Mouse (Mus musculus) kidney, embryonic 15.5 days (tissue): ENCODE data around the gene Rpl10a. TPM values are rescaled to one million over a fixed set of nuclear protein-coding genes. Genes with fewer than 3 reads are reported as not detected.
"Not testable (repeated sequence)": the region's sequence is repeated elsewhere in the genome, so short reads cannot be mapped to it uniquely, and the experiment has no call there.

Experiments used
- ATAC-seq: fragments of 200-750 bp; cut with Nextera tagmentation; replicated peaks from 2 replicates; pipeline ENCODE4 v1.8.0; 2017; ENCODE audit warnings: moderate TSS enrichment; ENCODE audit not compliant: low FRiP score
- H3K27ac ChIP-seq: fragments of 300-500 bp; sonication (generic); 2 replicates; pipeline ENCODE4 v1.5.1; 2015; ENCODE audit warnings: mild to moderate bottlenecking, inconsistent platforms
- H3K27me3 ChIP-seq: fragments of 300-500 bp; sonication (generic); 2 replicates; pipeline ENCODE4 v1.6.1; 2015; ENCODE audit warnings: inconsistent platforms
- H3K36me3 ChIP-seq: fragments of 300-500 bp; sonication (generic); 2 replicates; pipeline ENCODE4 v1.6.1; 2015; ENCODE audit warnings: inconsistent platforms
- H3K4me1 ChIP-seq: fragments of 300-500 bp; sonication (generic); 2 replicates; pipeline ENCODE4 v1.6.1; 2015; ENCODE audit warnings: inconsistent platforms
- H3K4me2 ChIP-seq: fragments of 300-500 bp; sonication (generic); 2 replicates; pipeline ENCODE4 v1.6.1; 2015; ENCODE audit warnings: moderate library complexity, mild to moderate bottlenecking, inconsistent platforms
- H3K4me3 ChIP-seq: fragments of 300-500 bp; sonication (generic); replicated peaks from 2 replicates; pipeline ENCODE4 v1.5.1; 2015; ENCODE audit warnings: mild to moderate bottlenecking, inconsistent platforms
- H3K9ac ChIP-seq: fragments of 300-500 bp; sonication (generic); 2 replicates; pipeline ENCODE4 v1.6.1; 2015; ENCODE audit warnings: mild to moderate bottlenecking, inconsistent platforms
- H3K9me3 ChIP-seq: fragments of 300-500 bp; sonication (generic); replicated peaks from 2 replicates; pipeline ENCODE4 v1.6.1; 2016; ENCODE audit warnings: inconsistent platforms
- WGBS: fragments of 180-500 bp; shearing (Covaris S2); methylation state at CpG from one replicate; pipeline ENCODE4 v1.1.7; 2015; ENCODE audit warnings: mixed read lengths; 5-methylcytosine and 5-hydroxymethylcytosine counted together
- polyA plus RNA-seq: library from polyadenylated mRNA; unstranded; fragments of >200 nt; fragmentation: Nextera tagmentation; extraction: Ambion mirVana; gene quantifications from 2 replicates; pipeline ENCODE4 v1.2.1, GENCODE M21; 2015

Gene Rpl10a
- polyA plus RNA-seq, 1 experiment from 2014 or later: 643 TPM

- WGBS: 57% methylated on average over 5 of the region's 5 CpGs
- no peak for ATAC-seq
These were observed 16.7 kb upstream of the Rpl10a start for GRCm38 (mm10) chr17:28311366-28312132.

GRCm38 (mm10) chr17:28312232-28313211 lies 15.7 kb upstream of the Rpl10a start:
- Histone ChIP-seq H3K36me3 (peaks cover 23% of the 10 kb centered on the region), H3K4me1 (peaks cover 39% of the 10 kb centered on the region), H3K4me2 (peak overlapping the region; percentile 74), H3K27me3 (no peaks in the 10 kb centered on the region), H3K9ac (0 out of 2 replicates have a peak overlapping the region, but pooled peaks have one; percentile 14), H3K4me3 (peak overlapping the region; percentile 90), H3K9me3 (no peaks in the 10 kb centered on the region), H3K27ac (peak overlapping the region; percentile 95)
- WGBS: 23% methylated on average over 17 of the region's 17 CpGs
- peak; percentile 1 for ATAC-seq

More at GRCm38 (mm10) chr17:28311366-28312132, 16.7 kb upstream of the Rpl10a start:
- Histone ChIP-seq H3K4me3 (no peak overlapping the region), H3K27me3 (no peaks in the 10 kb centered on the region), H3K4me2 (no peak overlapping the region), H3K9ac (peak overlapping the region; percentile 21; the same call in 1 of the 2 replicates), H3K36me3 (peaks cover 14% of the 10 kb centered on the region), H3K9me3 (no peaks in the 10 kb centered on the region), H3K27ac (0 out of 2 replicates have a peak overlapping the region, but pooled peaks have one; percentile 27), H3K4me1 (peaks cover 39% of the 10 kb centered on the region)

- no peaks in the 10 kb centered on the region for H3K27me3 ChIP-seq
- H3K36me3 ChIP-seq: peaks cover 32% of the 10 kb centered on the region
- H3K4me1 ChIP-seq: peaks cover 38% of the 10 kb centered on the region
- peak within 1 kb of the TSS; percentile 95 for H3K27ac ChIP-seq
- H3K9me3 ChIP-seq: no peaks in the 10 kb centered on the region
- peak within 1 kb of the TSS; percentile 90 for H3K4me3 ChIP-seq
- H3K9ac ChIP-seq: peak within 1 kb of the TSS; percentile 96
- peak within 1 kb of the TSS; percentile 74 for H3K4me2 ChIP-seq
- WGBS: under 1% methylated on average over 69 of the region's 69 CpGs
- peak; percentile 98 for ATAC-seq
These were observed 14.9 kb upstream of the Rpl10a start, which contains the start of gene Fance for GRCm38 (mm10) chr17:28313212-28313879. TSS of gene Fance (plus strand) at chr17:28313519.

- Histone ChIP-seq H3K27me3 (no peaks in the 10 kb centered on the region), H3K9me3 (no peaks in the 10 kb centered on the region), H3K27ac (peak overlapping the region; percentile 95), H3K4me3 (peak overlapping the region; percentile 90), H3K9ac (peak overlapping the region; percentile 96), H3K4me1 (peaks cover 34% of the 10 kb centered on the region), H3K36me3 (peaks cover 37% of the 10 kb centered on the region), H3K4me2 (peak overlapping the region; percentile 74)
- ATAC-seq: peak; percentile 40
- 1% methylated on average over 11 of the region's 11 CpGs for WGBS
These were observed 14.4 kb upstream of the Rpl10a start for GRCm38 (mm10) chr17:28313880-28314225.

- no peak overlapping the region for H3K4me2 ChIP-seq
- no peak overlapping the region for H3K27ac ChIP-seq
These were observed 12.6 kb upstream of the Rpl10a start for GRCm38 (mm10) chr17:28315611-28316160.

GRCm38 (mm10) chr17:28316476-28316875 lies 11.8 kb upstream of the Rpl10a start:
- Histone ChIP-seq H3K9me3 (no peaks in the 10 kb centered on the region), H3K9ac (no peak overlapping the region), H3K27me3 (no peaks in the 10 kb centered on the region), H3K27ac (no peak overlapping the region), H3K4me3 (no peak overlapping the region), H3K4me1 (peaks cover 32% of the 10 kb centered on the region), H3K36me3 (peaks cover 60% of the 10 kb centered on the region), H3K4me2 (no peak overlapping the region)
- ATAC-seq: no peak
- WGBS: 95% methylated on average over 9 of the region's 9 CpGs

More at GRCm38 (mm10) chr17:28315611-28316160, 12.6 kb upstream of the Rpl10a start:
- Histone ChIP-seq H3K4me1 (peaks cover 34% of the 10 kb centered on the region), H3K9me3 (no peaks in the 10 kb centered on the region), H3K36me3 (peaks cover 53% of the 10 kb centered on the region), H3K4me3 (no peak overlapping the region), H3K27me3 (no peaks in the 10 kb centered on the region), H3K9ac (no peak overlapping the region)
- no peak for ATAC-seq
- 79% methylated on average over 20 of the region's 20 CpGs for WGBS

- no peak for ATAC-seq
- Histone ChIP-seq H3K27me3 (no peaks in the 10 kb centered on the region), H3K4me1 (peaks cover 28% of the 10 kb centered on the region), H3K4me2 (no peak overlapping the region), H3K4me3 (no peak overlapping the region), H3K9ac (no peak overlapping the region), H3K36me3 (peaks cover 66% of the 10 kb centered on the region), H3K9me3 (no peaks in the 10 kb centered on the region), H3K27ac (no peak overlapping the region)
- 62% methylated on average over 8 of the region's 8 CpGs for WGBS
These were observed 11.2 kb upstream of the Rpl10a start for GRCm38 (mm10) chr17:28317091-28317490.

GRCm38 (mm10) chr17:28317725-28318124 lies 10.5 kb upstream of the Rpl10a start:
- 83% methylated on average over 9 of the region's 9 CpGs for WGBS
- peaks cover 21% of the 10 kb centered on the region for H3K4me1 ChIP-seq
- no peak overlapping the region for H3K9ac ChIP-seq
- H3K36me3 ChIP-seq: peaks cover 72% of the 10 kb centered on the region
- ATAC-seq: no peak
- H3K9me3 ChIP-seq: no peaks in the 10 kb centered on the region
- H3K27me3 ChIP-seq: no peaks in the 10 kb centered on the region
- H3K4me2 ChIP-seq: no peak overlapping the region
- no peak overlapping the region for H3K27ac ChIP-seq
- H3K4me3 ChIP-seq: no peak overlapping the region

- Histone ChIP-seq H3K4me2 (no peak overlapping the region), H3K27me3 (no peaks in the 10 kb centered on the region), H3K9ac (no peak overlapping the region), H3K9me3 (no peaks in the 10 kb centered on the region), H3K4me3 (no peak overlapping the region), H3K36me3 (peaks cover 87% of the 10 kb centered on the region), H3K27ac (no peak overlapping the region), H3K4me1 (no peaks in the 10 kb centered on the region)
- ATAC-seq: no peak
- WGBS: 97% methylated on average over 4 of the region's 4 CpGs
These were observed 6.6 kb upstream of the Rpl10a start for GRCm38 (mm10) chr17:28321700-28322099.

- no peaks in the 10 kb centered on the region for H3K9me3 ChIP-seq
- no peak overlapping the region for H3K27ac ChIP-seq
- ATAC-seq: no peak
- no peaks in the 10 kb centered on the region for H3K27me3 ChIP-seq
- WGBS: 94% methylated on average over 8 of the region's 8 CpGs
- no peak overlapping the region for H3K4me3 ChIP-seq
- H3K9ac ChIP-seq: no peak overlapping the region
- H3K4me1 ChIP-seq: peaks cover 14% of the 10 kb centered on the region
- H3K36me3 ChIP-seq: peaks cover 66% of the 10 kb centered on the region
- H3K4me2 ChIP-seq: no peak overlapping the region
These were observed 4.5 kb upstream of the Rpl10a start for GRCm38 (mm10) chr17:28323786-28324185.

- not testable (repeated sequence) for H3K4me3 ChIP-seq, H3K4me2 ChIP-seq, H3K27ac ChIP-seq, H3K27me3 ChIP-seq, ATAC-seq, H3K9ac ChIP-seq, H3K9me3 ChIP-seq
- Histone ChIP-seq H3K36me3 (peaks cover 62% of the 10 kb centered on the region), H3K4me1 (peaks cover 15% of the 10 kb centered on the region)
- WGBS: 96% methylated on average over 7 of the region's 7 CpGs
These were observed 3.9 kb upstream of the Rpl10a start for GRCm38 (mm10) chr17:28324416-28324815.
